Mouse (Mus musculus): Measurements from ENCODE around the gene Stat2. TPM values are rescaled to one million over a fixed set of nuclear protein-coding genes. Genes with fewer than 3 reads are reported as not detected.

Stat2 gene
- total and polyA plus RNA-seq, 3 experiments = 10.0 to 23.3 (median 15.0) TPM

DNA sequence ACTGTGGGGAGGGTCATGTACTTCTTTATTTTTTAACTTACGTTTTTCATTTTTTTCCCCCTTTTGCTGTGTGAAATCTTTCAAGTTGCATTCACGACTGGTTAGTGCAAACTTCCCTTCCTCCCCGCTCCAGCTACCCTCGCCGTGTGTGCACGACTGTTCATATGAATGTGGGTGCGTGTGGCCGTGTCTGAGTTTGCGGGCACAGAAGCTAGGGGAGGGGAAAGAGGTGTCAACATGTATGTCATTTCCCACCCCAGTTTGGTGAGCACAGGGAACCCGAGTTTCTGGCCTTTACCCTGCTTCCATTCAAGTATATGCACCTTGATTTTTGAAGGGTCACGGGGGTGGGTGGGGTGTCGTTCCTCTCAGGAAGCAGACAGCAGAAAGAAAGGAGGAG lies 39.8 kb upstream of the Stat2 start:
- DNase-seq (ENCODE audit: low spot score) = no peak
- Histone ChIP-seq H3K36me3 (replicated peaks) (peaks cover 21% of the 10 kb centered on the region), H3K9me3 (replicated peaks) (no peaks in the 10 kb centered on the region), H3K27me3 (ENCODE audit: insufficient read depth, low read length) (no peaks in the 10 kb centered on the region), H3K4me3 (ENCODE audit: low read depth, low read length) (peak overlapping the region; percentile 78; the same call in 1 of the 2 replicates), H3K4me1 (ENCODE audit: insufficient read depth, low read depth, low read length) (peaks cover 62% of the 10 kb centered on the region)
- TF ChIP-seq GATA2 (IDR thresholded peaks at IDR 0.05; ENCODE audit: borderline replicate concordance, low read depth, low read length) = no peak
- no peak for TF ChIP-seq CTCF (IDR thresholded peaks at IDR 0.05; ENCODE audit: low read depth, low read length)
- TF ChIP-seq POLR2AphosphoS5 (IDR thresholded peaks at IDR 0.05; ENCODE audit: insufficient replicate concordance, low read depth, low read length) = no peak
- no peak for TF ChIP-seq TAL1 (conservative IDR thresholded peaks at IDR 0.05; ENCODE audit: low read depth, low read length)
- no peak for TF ChIP-seq GATA1 (IDR thresholded peaks at IDR 0.05; ENCODE audit: borderline replicate concordance, low read length)
- no peak for ATAC-seq (ENCODE audit: extremely low read depth, insufficient number of reproducible peaks, low FRiP score, poor library complexity, severe bottlenecking)

DNA sequence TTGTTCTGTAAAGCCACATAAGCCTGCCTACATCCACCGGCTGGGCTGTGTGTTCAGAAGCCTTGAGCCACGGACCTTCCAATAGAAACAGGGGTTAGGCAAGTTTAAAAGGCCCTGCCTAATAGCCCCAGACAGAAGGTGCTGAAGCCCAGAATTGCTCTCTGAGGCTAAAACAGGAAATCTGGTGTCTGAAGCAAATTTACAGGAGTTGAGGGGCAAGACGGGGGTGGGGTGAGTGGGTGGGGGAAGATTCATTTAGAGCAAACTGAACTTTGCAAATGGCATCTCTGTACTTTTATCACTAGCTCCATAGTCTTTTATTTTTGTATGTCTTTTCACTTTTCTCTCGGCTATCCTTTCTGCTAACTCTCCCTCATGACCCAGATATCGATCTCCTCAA lies 39.2 kb upstream of the Stat2 start:
- TF ChIP-seq CTCF (IDR thresholded peaks at IDR 0.05; ENCODE audit: low read depth, low read length) (no peak), POLR2AphosphoS5 (IDR thresholded peaks at IDR 0.05; ENCODE audit: insufficient replicate concordance, low read depth, low read length) (no peak), TAL1 (conservative IDR thresholded peaks at IDR 0.05; ENCODE audit: low read depth, low read length) (no peak), GATA2 (IDR thresholded peaks at IDR 0.05; ENCODE audit: borderline replicate concordance, low read depth, low read length) (no peak)
- Histone ChIP-seq H3K27me3 (ENCODE audit: insufficient read depth, low read length) (no peaks in the 10 kb centered on the region), H3K36me3 (replicated peaks) (peaks cover 27% of the 10 kb centered on the region), H3K4me3 (ENCODE audit: low read depth, low read length) (peak overlapping the region; percentile 78), H3K9me3 (replicated peaks) (no peaks in the 10 kb centered on the region), H3K4me1 (ENCODE audit: insufficient read depth, low read depth, low read length) (peaks cover 60% of the 10 kb centered on the region)
- DNase-seq (ENCODE audit: low spot score) (peak; percentile 25), ATAC-seq (ENCODE audit: extremely low read depth, insufficient number of reproducible peaks, low FRiP score, poor library complexity, severe bottlenecking) (no peak)

DNA sequence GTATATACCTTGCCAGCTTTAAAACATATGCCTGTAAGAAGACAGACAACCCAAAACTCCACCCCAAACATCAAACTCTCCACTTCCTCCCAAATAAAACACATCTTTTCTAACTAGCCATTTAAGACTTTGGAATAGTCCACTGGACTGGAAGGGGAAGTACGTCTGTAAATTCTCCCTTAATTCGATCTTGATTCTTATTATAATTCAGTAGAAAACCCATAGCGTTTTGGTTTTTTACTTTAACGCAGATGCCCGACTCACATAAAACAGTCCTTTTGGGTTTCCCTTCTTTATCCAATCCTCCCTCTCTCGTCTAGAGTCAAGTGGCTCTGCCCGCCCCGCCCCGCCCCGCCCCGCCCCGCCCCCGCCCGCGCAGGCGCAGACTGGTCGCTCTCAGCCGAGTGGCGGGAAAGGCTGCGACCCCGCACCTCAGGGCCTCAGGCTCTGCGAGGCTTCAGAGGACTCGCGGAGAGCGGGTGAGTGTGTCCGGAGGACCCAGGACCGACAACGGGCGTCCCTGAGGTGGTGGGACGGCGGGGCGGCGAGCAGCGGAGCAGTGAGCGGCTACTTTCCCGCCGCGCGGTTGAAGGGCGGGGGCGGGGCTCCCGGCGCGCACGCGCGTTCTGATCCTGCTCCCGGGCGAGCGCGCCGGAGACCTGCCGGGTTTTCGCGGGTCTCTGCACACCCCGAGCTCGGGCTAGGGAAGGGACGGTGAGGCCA lies 38.5 kb upstream of the Stat2 start, which contains the start of gene Timeless:
Timeless (plus strand) TSS at position 369 of the 723 bp plus-strand sequence.
- H3K9me3 ChIP-seq (replicated peaks) = no peaks in the 10 kb centered on the region
- peak within 1 kb of the TSS; percentile 78 for H3K4me3 ChIP-seq (ENCODE audit: low read depth, low read length)
- DNase-seq (ENCODE audit: low spot score) (peak; percentile 91), ATAC-seq (ENCODE audit: extremely low read depth, insufficient number of reproducible peaks, low FRiP score, poor library complexity, severe bottlenecking) (peak; percentile 55)
- H3K4me1 ChIP-seq (ENCODE audit: insufficient read depth, low read depth, low read length) = peaks cover 54% of the 10 kb centered on the region
- TF ChIP-seq GATA2 (IDR thresholded peaks at IDR 0.05; ENCODE audit: borderline replicate concordance, low read depth, low read length) = no peak
- TF ChIP-seq TAL1 (conservative IDR thresholded peaks at IDR 0.05; ENCODE audit: low read depth, low read length) = no peak
- TF ChIP-seq CTCF (IDR thresholded peaks at IDR 0.05; ENCODE audit: low read depth, low read length) = no peak
- no peak for TF ChIP-seq GATA1 (IDR thresholded peaks at IDR 0.05; ENCODE audit: borderline replicate concordance, low read length)
- TF ChIP-seq POLR2AphosphoS5 (IDR thresholded peaks at IDR 0.05; ENCODE audit: insufficient replicate concordance, low read depth, low read length) = no peak
- no peaks in the 10 kb centered on the region for H3K27me3 ChIP-seq (ENCODE audit: insufficient read depth, low read length)
- peaks cover 31% of the 10 kb centered on the region for H3K36me3 ChIP-seq (replicated peaks)

DNA sequence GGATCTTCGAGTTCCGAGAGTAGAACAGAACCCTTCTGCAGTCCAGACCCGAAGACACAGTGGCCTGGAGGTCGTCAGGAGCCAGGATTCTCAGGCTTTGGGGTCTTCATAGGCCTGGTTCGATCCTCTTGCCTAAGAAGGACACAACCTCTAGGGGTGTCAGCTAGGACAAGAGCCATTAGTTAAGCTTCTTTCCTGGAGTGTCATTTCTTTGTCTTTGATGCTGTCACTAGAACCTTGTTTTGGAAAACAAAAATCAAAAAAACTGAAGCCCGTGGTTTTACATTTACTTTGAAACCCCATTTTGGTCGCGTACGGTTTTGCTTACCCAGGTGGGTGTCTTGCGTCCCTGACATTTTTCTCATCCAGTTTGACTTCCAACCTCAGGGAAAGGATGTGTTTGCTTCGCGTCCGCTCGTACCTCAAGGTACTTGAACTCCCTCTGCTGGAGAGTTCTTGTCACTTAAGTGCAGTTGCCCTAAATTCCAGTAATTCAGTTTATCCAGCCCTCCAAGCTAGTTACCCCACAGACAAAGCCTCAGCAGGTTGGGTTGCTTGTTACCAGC lies 37.9 kb upstream of the Stat2 start:
- H3K27me3 ChIP-seq (ENCODE audit: insufficient read depth, low read length) = no peaks in the 10 kb centered on the region
- no peaks in the 10 kb centered on the region for H3K9me3 ChIP-seq (replicated peaks)
- peaks cover 52% of the 10 kb centered on the region for H3K4me1 ChIP-seq (ENCODE audit: insufficient read depth, low read depth, low read length)
- peaks cover 31% of the 10 kb centered on the region for H3K36me3 ChIP-seq (replicated peaks)
- DNase-seq (ENCODE audit: low spot score) (peak; percentile 46), ATAC-seq (ENCODE audit: extremely low read depth, insufficient number of reproducible peaks, low FRiP score, poor library complexity, severe bottlenecking) (peak; percentile 30; the same call in 1 of the 2 replicates)
- TF ChIP-seq POLR2AphosphoS5 (IDR thresholded peaks at IDR 0.05; ENCODE audit: insufficient replicate concordance, low read depth, low read length) = 0 out of 2 replicates have a peak, but pooled peaks have one; percentile 35
- no peak for TF ChIP-seq GATA2 (IDR thresholded peaks at IDR 0.05; ENCODE audit: borderline replicate concordance, low read depth, low read length)
- TF ChIP-seq CTCF (IDR thresholded peaks at IDR 0.05; ENCODE audit: low read depth, low read length) = peak; percentile 35; the same call in 1 of the 2 replicates
- H3K4me3 ChIP-seq (ENCODE audit: low read depth, low read length) = peak overlapping the region; percentile 78

DNA sequence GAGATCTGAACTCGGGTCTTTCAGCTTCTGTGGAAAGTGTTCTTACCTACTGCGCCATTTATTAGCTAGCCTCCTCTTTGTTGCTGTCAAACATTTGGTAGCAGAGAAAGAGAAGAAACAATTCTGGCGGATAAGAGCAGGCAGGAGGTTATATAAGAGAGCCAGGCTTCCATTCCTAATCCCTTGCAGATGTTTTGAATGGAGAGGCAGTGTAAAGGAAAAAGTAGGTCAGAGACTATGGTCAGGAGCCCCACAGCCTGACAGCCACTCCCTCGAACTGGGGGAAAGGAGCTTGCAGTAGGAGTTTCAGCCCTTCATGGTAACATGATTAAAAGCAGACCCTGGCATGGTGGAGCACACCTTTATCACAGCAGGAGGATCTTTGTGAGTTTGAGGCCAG lies 34.0 kb upstream of the Stat2 start:
- Histone ChIP-seq H3K27me3 (ENCODE audit: insufficient read depth, low read length) (no peaks in the 10 kb centered on the region), H3K4me3 (ENCODE audit: low read depth, low read length) (no peak overlapping the region), H3K36me3 (replicated peaks) (peaks cover 63% of the 10 kb centered on the region), H3K9me3 (replicated peaks) (no peaks in the 10 kb centered on the region), H3K4me1 (ENCODE audit: insufficient read depth, low read depth, low read length) (peaks cover 31% of the 10 kb centered on the region)
- no peak for ATAC-seq (ENCODE audit: extremely low read depth, insufficient number of reproducible peaks, low FRiP score, poor library complexity, severe bottlenecking)
- TF ChIP-seq POLR2AphosphoS5 (IDR thresholded peaks at IDR 0.05; ENCODE audit: insufficient replicate concordance, low read depth, low read length) (no peak), CTCF (IDR thresholded peaks at IDR 0.05; ENCODE audit: low read depth, low read length) (no peak), TAL1 (conservative IDR thresholded peaks at IDR 0.05; ENCODE audit: low read depth, low read length) (no peak)
- no peak for DNase-seq (ENCODE audit: low spot score)

DNA sequence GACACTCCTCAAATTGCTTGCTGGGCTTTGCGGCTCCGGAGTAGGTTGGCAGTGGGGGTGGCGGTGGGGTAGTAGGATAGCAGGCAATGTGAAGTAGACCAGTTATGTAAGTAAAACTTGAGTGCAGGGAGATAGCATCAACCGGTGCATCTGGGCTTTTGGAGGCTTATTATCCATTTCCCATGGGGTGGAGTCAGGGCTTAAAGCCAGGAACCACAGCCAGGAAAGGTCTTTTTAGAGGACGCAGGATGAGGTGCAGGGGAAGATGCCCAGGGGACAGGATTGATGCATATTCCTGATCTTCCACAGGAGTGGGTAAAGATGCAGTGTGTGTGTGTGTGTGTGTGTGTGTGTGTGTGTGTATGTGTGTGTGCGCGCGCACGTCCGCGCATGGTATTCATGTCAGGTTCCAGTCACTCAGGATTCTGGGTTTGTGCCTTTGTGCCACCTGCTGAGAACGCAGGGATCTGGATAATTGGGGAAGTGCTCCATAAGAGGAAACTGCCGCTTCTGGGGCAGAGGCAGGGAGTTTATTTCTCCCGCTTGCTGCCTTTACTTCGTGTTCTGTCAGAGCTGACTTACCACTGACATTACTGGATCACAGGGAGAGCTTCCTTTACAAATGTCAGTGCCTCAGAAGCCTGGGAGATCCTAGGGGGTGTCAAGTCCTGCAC lies 32.4 kb upstream of the Stat2 start:
- peaks cover 79% of the 10 kb centered on the region for H3K36me3 ChIP-seq (replicated peaks)
- no peak overlapping the region for H3K4me3 ChIP-seq (ENCODE audit: low read depth, low read length)
- ATAC-seq (ENCODE audit: extremely low read depth, insufficient number of reproducible peaks, low FRiP score, poor library complexity, severe bottlenecking) (no peak), DNase-seq (ENCODE audit: low spot score) (no peak)
- no peaks in the 10 kb centered on the region for H3K9me3 ChIP-seq (replicated peaks)
- no peaks in the 10 kb centered on the region for H3K27me3 ChIP-seq (ENCODE audit: insufficient read depth, low read length)
- peaks cover 28% of the 10 kb centered on the region for H3K4me1 ChIP-seq (ENCODE audit: insufficient read depth, low read depth, low read length)
- TF ChIP-seq CTCF (IDR thresholded peaks at IDR 0.05; ENCODE audit: low read depth, low read length) = no peak
- no peak for TF ChIP-seq GATA1 (IDR thresholded peaks at IDR 0.05; ENCODE audit: borderline replicate concordance, low read length)
- TF ChIP-seq POLR2AphosphoS5 (IDR thresholded peaks at IDR 0.05; ENCODE audit: insufficient replicate concordance, low read depth, low read length) = no peak
- TF ChIP-seq TAL1 (conservative IDR thresholded peaks at IDR 0.05; ENCODE audit: low read depth, low read length) = no peak
- no peak for TF ChIP-seq GATA2 (IDR thresholded peaks at IDR 0.05; ENCODE audit: borderline replicate concordance, low read depth, low read length)
